Mouse (Mus musculus): ENCODE data around the gene Ap1ar. TPM values are rescaled to one million over a fixed set of nuclear protein-coding genes. Genes with fewer than 3 reads are reported as not detected.
"Not testable (repeated sequence)": the region's sequence is repeated elsewhere in the genome, so short reads cannot be mapped to it uniquely, and the experiment has no call there.

The Ap1ar gene
- polyA plus RNA-seq, 1 experiment = 19.2 TPM

GRCm38 (mm10) chr3:127790234-127791055, 46.9 kb downstream of the Ap1ar start:
- WGBS = under 1% methylated on average over 36 of the region's 36 CpGs
- DNase-seq = peak; percentile 26
- Histone ChIP-seq H3K4me1 (ENCODE audit: control insufficient read depth, insufficient read depth, low read length) (no peaks in the 10 kb centered on the region), H3K4me3 (replicated peaks; ENCODE audit: extremely low read depth, low read depth, low read length) (peak overlapping the region; percentile 59)
- TF ChIP-seq POLR2A (IDR thresholded peaks at IDR 0.05; ENCODE audit: borderline replicate concordance, extremely low read depth, low read depth, low read length) (no peak), CTCF (IDR thresholded peaks at IDR 0.05; ENCODE audit: insufficient read depth, low read length) (no peak)

GRCm38 (mm10) chr3:127789500-127790191, 47.7 kb downstream of the Ap1ar start, which contains the start of gene Tifa:
Tifa (plus strand) TSS chr3:127789805.
- peak; percentile 71 for DNase-seq
- H3K4me1 ChIP-seq (ENCODE audit: control insufficient read depth, insufficient read depth, low read length) = no peaks in the 10 kb centered on the region
- no peak for TF ChIP-seq POLR2A (IDR thresholded peaks at IDR 0.05; ENCODE audit: borderline replicate concordance, extremely low read depth, low read depth, low read length)
- no peak for TF ChIP-seq CTCF (IDR thresholded peaks at IDR 0.05; ENCODE audit: insufficient read depth, low read length)
- peak within 1 kb of the TSS; percentile 59 for H3K4me3 ChIP-seq (replicated peaks; ENCODE audit: extremely low read depth, low read depth, low read length)
- 3% methylated on average over 44 of the region's 44 CpGs for WGBS

- 43% methylated on average over 8 of the region's 8 CpGs for WGBS
- Histone ChIP-seq H3K4me3 (replicated peaks; ENCODE audit: extremely low read depth, low read depth, low read length) (no peak overlapping the region), H3K4me1 (ENCODE audit: control insufficient read depth, insufficient read depth, low read length) (no peaks in the 10 kb centered on the region)
- no peak for DNase-seq
- TF ChIP-seq POLR2A (IDR thresholded peaks at IDR 0.05; ENCODE audit: borderline replicate concordance, extremely low read depth, low read depth, low read length) (no peak), CTCF (IDR thresholded peaks at IDR 0.05; ENCODE audit: insufficient read depth, low read length) (no peak)
These were observed 48.4 kb downstream of the Ap1ar start for GRCm38 (mm10) chr3:127788919-127789318.

- TF ChIP-seq POLR2A (IDR thresholded peaks at IDR 0.05; ENCODE audit: borderline replicate concordance, extremely low read depth, low read depth, low read length) = no peak
- TF ChIP-seq CTCF (IDR thresholded peaks at IDR 0.05; ENCODE audit: insufficient read depth, low read length) = no peak
- WGBS = 69% methylated on average over 7 of the region's 7 CpGs
- H3K4me3 ChIP-seq (replicated peaks; ENCODE audit: extremely low read depth, low read depth, low read length) = no peak overlapping the region
- no peak for DNase-seq
- no peaks in the 10 kb centered on the region for H3K4me1 ChIP-seq (ENCODE audit: control insufficient read depth, insufficient read depth, low read length)
These were observed 49.3 kb downstream of the Ap1ar start for GRCm38 (mm10) chr3:127788038-127788437.

- no peaks in the 10 kb centered on the region for H3K4me1 ChIP-seq (ENCODE audit: control insufficient read depth, insufficient read depth, low read length)
- DNase-seq = no peak
- TF ChIP-seq CTCF (IDR thresholded peaks at IDR 0.05; ENCODE audit: insufficient read depth, low read length) (no peak), POLR2A (IDR thresholded peaks at IDR 0.05; ENCODE audit: borderline replicate concordance, extremely low read depth, low read depth, low read length) (no peak)
- no peak overlapping the region for H3K4me3 ChIP-seq (replicated peaks; ENCODE audit: extremely low read depth, low read depth, low read length)
These were observed 50.3 kb downstream of the Ap1ar start for GRCm38 (mm10) chr3:127787032-127787431.

- DNase-seq; H3K4me3 ChIP-seq (replicated peaks; ENCODE audit: extremely low read depth, low read depth, low read length); H3K4me1 ChIP-seq (ENCODE audit: control insufficient read depth, insufficient read depth, low read length): not testable (repeated sequence)
- WGBS = 93% methylated on average over 8 of the region's 8 CpGs
These were observed 53.6 kb downstream of the Ap1ar start for GRCm38 (mm10) chr3:127783680-127784079.

GRCm38 (mm10) chr3:127782921-127783320, 54.4 kb downstream of the Ap1ar start:
- TF ChIP-seq POLR2A (IDR thresholded peaks at IDR 0.05; ENCODE audit: borderline replicate concordance, extremely low read depth, low read depth, low read length) = no peak
- TF ChIP-seq CTCF (IDR thresholded peaks at IDR 0.05; ENCODE audit: insufficient read depth, low read length) = no peak
- WGBS = 54% methylated on average over 6 of the region's 6 CpGs

GRCm38 (mm10) chr3:127780921-127781320, 56.4 kb downstream of the Ap1ar start:
- WGBS = 75% methylated on average over 9 of the region's 9 CpGs

More at GRCm38 (mm10) chr3:127782921-127783320, 54.4 kb downstream of the Ap1ar start:
- no peak for DNase-seq
- Histone ChIP-seq H3K4me1 (ENCODE audit: control insufficient read depth, insufficient read depth, low read length) (no peaks in the 10 kb centered on the region), H3K4me3 (replicated peaks; ENCODE audit: extremely low read depth, low read depth, low read length) (no peak overlapping the region)

GRCm38 (mm10) chr3:127780021-127780644, 57.2 kb downstream of the Ap1ar start, which contains the start of gene Alpk1:
Alpk1 (minus strand) TSS chr3:127780527.
- Histone ChIP-seq H3K4me1 (ENCODE audit: control insufficient read depth, insufficient read depth, low read length) (no peaks in the 10 kb centered on the region), H3K4me3 (replicated peaks; ENCODE audit: extremely low read depth, low read depth, low read length) (peak within 1 kb of the TSS; percentile 77)
- TF ChIP-seq CTCF (IDR thresholded peaks at IDR 0.05; ENCODE audit: insufficient read depth, low read length) = peak; percentile 62
- TF ChIP-seq POLR2A (IDR thresholded peaks at IDR 0.05; ENCODE audit: borderline replicate concordance, extremely low read depth, low read depth, low read length) = 0 out of 2 replicates have a peak, but pooled peaks have one; percentile 7
- WGBS = under 1% methylated on average over 24 of the region's 24 CpGs
- DNase-seq = peak; percentile 75

More at GRCm38 (mm10) chr3:127780921-127781320, 56.4 kb downstream of the Ap1ar start:
- DNase-seq = peak; percentile 37
- Histone ChIP-seq H3K4me1 (ENCODE audit: control insufficient read depth, insufficient read depth, low read length) (no peaks in the 10 kb centered on the region), H3K4me3 (replicated peaks; ENCODE audit: extremely low read depth, low read depth, low read length) (no peak overlapping the region)
- TF ChIP-seq CTCF (IDR thresholded peaks at IDR 0.05; ENCODE audit: insufficient read depth, low read length) = no peak
- TF ChIP-seq POLR2A (IDR thresholded peaks at IDR 0.05; ENCODE audit: borderline replicate concordance, extremely low read depth, low read depth, low read length) = no peak
